19 mouse cellular contexts compared by ENCODE assay signal in genomic region chr5:20432148-20432813, GRCm38 (mm10).
DNase-seq lines count a peak whose midpoint lies in the region; ATAC-seq lines count a peak whose summit lies in the region.
"Had no signal": no experiment of that assay in that cellular context is flagged by ENCODE, and none has a peak within 500 bp of the region (broad histone marks: within the 10 kb centered on the region; RNA-seq: fewer than 3 reads in every experiment).

No protein-coding gene starts in this region.

- 62% methylated on average over 9 of the region's 9 CpGs for WGBS in hindbrain, embryonic 12.5 days
- WGBS in hindbrain, embryonic 10.5 days: 61% methylated on average over 9 of the region's 9 CpGs
- WGBS in midbrain, embryonic 13.5 days: 53% methylated on average over 9 of the region's 9 CpGs
- WGBS in midbrain, embryonic 11.5 days: 59% methylated on average over 9 of the region's 9 CpGs
- WGBS in midbrain, embryonic 15.5 days: 46% methylated on average over 9 of the region's 9 CpGs

- H3K27ac ChIP-seq in hindbrain, embryonic 12.5 days: no peak overlapping the region
- no peak overlapping the region for H3K27ac ChIP-seq in hindbrain, embryonic 10.5 days
- H3K27ac ChIP-seq in midbrain, embryonic 13.5 days: 0 out of 2 replicates have a peak overlapping the region, but pooled peaks have one; percentile 14
- H3K27ac ChIP-seq in midbrain, embryonic 11.5 days (ENCODE audit: low read depth, low read length): no peak overlapping the region
- peak overlapping the region; percentile 7; the same call in 1 of the 2 replicates for H3K27ac ChIP-seq in midbrain, embryonic 15.5 days
- H3K27ac ChIP-seq: embryonic facial prominence, embryonic 15.5 days; gastrocnemius, adult 2 months; heart, embryonic 13.5 days; hindbrain, postnatal 0 days had no signal

- ATAC-seq in hindbrain, embryonic 12.5 days (ENCODE audit: low FRiP score): 0 out of 2 replicates have a peak, but pooled peaks have one; percentile 26
- peak; percentile 60; the same call in 1 of the 2 replicates for ATAC-seq in midbrain, embryonic 13.5 days
- ATAC-seq in midbrain, embryonic 11.5 days (ENCODE audit: low FRiP score): no peak
- peak; percentile 52; the same call in 1 of the 2 replicates for ATAC-seq in midbrain, embryonic 15.5 days (replicated peaks)
- ATAC-seq: activated CD4-positive, CD25-positive, alpha-beta regulatory T cell, adult 4 months; forebrain, embryonic 16.5 days; hindbrain, postnatal 0 days; Patski had no signal

- H3K4me2 ChIP-seq in hindbrain, embryonic 12.5 days (replicated peaks): no peak overlapping the region
- no peak overlapping the region for H3K4me2 ChIP-seq in midbrain, embryonic 13.5 days (replicated peaks)
- no peak overlapping the region for H3K4me2 ChIP-seq in midbrain, embryonic 11.5 days
- H3K4me2 ChIP-seq in midbrain, embryonic 15.5 days: no peak overlapping the region
- H3K4me2 ChIP-seq: embryonic facial prominence, embryonic 15.5 days; heart, embryonic 13.5 days had no signal

- no peak overlapping the region for H3K9ac ChIP-seq in hindbrain, embryonic 12.5 days
- no peak overlapping the region for H3K9ac ChIP-seq in midbrain, embryonic 13.5 days (replicated peaks)
- no peak overlapping the region for H3K9ac ChIP-seq in midbrain, embryonic 11.5 days (ENCODE audit: low read length)
- no peak overlapping the region for H3K9ac ChIP-seq in midbrain, embryonic 15.5 days
- H3K9ac ChIP-seq: embryonic facial prominence, embryonic 15.5 days; heart, embryonic 13.5 days had no signal

- H3K9me3 ChIP-seq in hindbrain, embryonic 12.5 days (replicated peaks): no peaks in the 10 kb centered on the region
- H3K9me3 ChIP-seq in hindbrain, embryonic 10.5 days: no peaks in the 10 kb centered on the region
- no peaks in the 10 kb centered on the region for H3K9me3 ChIP-seq in midbrain, embryonic 13.5 days
- no peaks in the 10 kb centered on the region for H3K9me3 ChIP-seq in midbrain, embryonic 11.5 days (ENCODE audit: control insufficient read depth, low read length)
- no peaks in the 10 kb centered on the region for H3K9me3 ChIP-seq in midbrain, embryonic 15.5 days
- H3K9me3 ChIP-seq: embryonic facial prominence, embryonic 15.5 days; heart, embryonic 13.5 days had no signal

- H3K4me3 ChIP-seq in hindbrain, embryonic 12.5 days: no peak overlapping the region
- no peak overlapping the region for H3K4me3 ChIP-seq in hindbrain, embryonic 10.5 days
- no peak overlapping the region for H3K4me3 ChIP-seq in midbrain, embryonic 13.5 days (replicated peaks)
- no peak overlapping the region for H3K4me3 ChIP-seq in midbrain, embryonic 11.5 days (ENCODE audit: low read depth, low read length)
- H3K4me3 ChIP-seq in midbrain, embryonic 15.5 days: no peak overlapping the region
- H3K4me3 ChIP-seq: embryonic facial prominence, embryonic 15.5 days; erythroblast, embryonic 14.5 days; gastrocnemius, adult 2 months; heart, embryonic 13.5 days had no signal

- no peaks in the 10 kb centered on the region for H3K27me3 ChIP-seq in hindbrain, embryonic 12.5 days
- no peaks in the 10 kb centered on the region for H3K27me3 ChIP-seq in hindbrain, embryonic 10.5 days (ENCODE audit: insufficient read depth, poor library complexity, severe bottlenecking)
- H3K27me3 ChIP-seq in midbrain, embryonic 13.5 days: no peaks in the 10 kb centered on the region
- no peaks in the 10 kb centered on the region for H3K27me3 ChIP-seq in midbrain, embryonic 11.5 days (ENCODE audit: control insufficient read depth, insufficient read depth, low read length)
- no peaks in the 10 kb centered on the region for H3K27me3 ChIP-seq in midbrain, embryonic 15.5 days (replicated peaks)
- H3K27me3 ChIP-seq: CH12.LX; embryonic facial prominence, embryonic 15.5 days; heart, embryonic 13.5 days; Patski had no signal

- H3K4me1 ChIP-seq in hindbrain, embryonic 12.5 days: no peaks in the 10 kb centered on the region
- no peaks in the 10 kb centered on the region for H3K4me1 ChIP-seq in hindbrain, embryonic 10.5 days (replicated peaks)
- no peaks in the 10 kb centered on the region for H3K4me1 ChIP-seq in midbrain, embryonic 13.5 days (replicated peaks)
- H3K4me1 ChIP-seq in midbrain, embryonic 11.5 days (ENCODE audit: control insufficient read depth, insufficient read depth, low read length): no peaks in the 10 kb centered on the region
- no peaks in the 10 kb centered on the region for H3K4me1 ChIP-seq in midbrain, embryonic 15.5 days
- H3K4me1 ChIP-seq: embryonic facial prominence, embryonic 15.5 days; heart, embryonic 13.5 days had no signal

- H3K36me3 ChIP-seq in hindbrain, embryonic 12.5 days: no peaks in the 10 kb centered on the region
- H3K36me3 ChIP-seq in hindbrain, embryonic 10.5 days: no peaks in the 10 kb centered on the region
- no peaks in the 10 kb centered on the region for H3K36me3 ChIP-seq in midbrain, embryonic 13.5 days
- no peaks in the 10 kb centered on the region for H3K36me3 ChIP-seq in midbrain, embryonic 11.5 days (ENCODE audit: control insufficient read depth, insufficient read depth, low read length)
- no peaks in the 10 kb centered on the region for H3K36me3 ChIP-seq in midbrain, embryonic 15.5 days (replicated peaks)
- H3K36me3 ChIP-seq: embryonic facial prominence, embryonic 15.5 days; heart, embryonic 13.5 days had no signal

- no peak for DNase-seq in hindbrain, embryonic 10.5 days (ENCODE audit: low spot score)
- DNase-seq in midbrain, embryonic 11.5 days (ENCODE audit: low spot score, missing footprints): no peak
- DNase-seq in heart, adult 18-20 months: no peak
- DNase-seq: adrenal gland, postnatal 14 days; cerebellum, adult 2 months; gastrocnemius, adult 2 months; gastrocnemius, postnatal 25 days; heart, postnatal 36 days had no signal

Comparison
In these comparisons a context has a peak if more than half of its experiments do, and no peak if none do; other contexts are left out.
1. H3K27ac ChIP-seq: peak in midbrain, embryonic 13.5 days (single experiment) and midbrain, embryonic 15.5 days (single experiment); none in hindbrain, embryonic 12.5 days (single experiment), hindbrain, embryonic 10.5 days (single experiment) and midbrain, embryonic 11.5 days (single experiment).